Mouse (Mus musculus) hindbrain, embryonic 13.5 days (tissue): Measurements from ENCODE around the gene Zfr. TPM values are rescaled to one million over a fixed set of nuclear protein-coding genes. Genes with fewer than 3 reads are reported as not detected.
"Not testable (repeated sequence)": the region's sequence is repeated elsewhere in the genome, so short reads cannot be mapped to it uniquely, and the experiment has no call there.

Source experiments
- ATAC-seq: fragments of 200-750 bp; cut with Nextera tagmentation; 2 replicates; pipeline ENCODE4 v1.8.0; 2017; ENCODE audit warnings: moderate TSS enrichment; ENCODE audit not compliant: low FRiP score
- H3K27ac ChIP-seq: fragments of 300-500 bp; sonication (generic); 2 replicates; pipeline ENCODE4 v1.5.1; 2015; ENCODE audit warnings: inconsistent platforms, mild to moderate bottlenecking, moderate library complexity
- H3K27me3 ChIP-seq: fragments of 300-500 bp; sonication (generic); 2 replicates; pipeline ENCODE4 v1.6.1; 2015; ENCODE audit warnings: mild to moderate bottlenecking, inconsistent platforms
- H3K36me3 ChIP-seq: fragments of 300-500 bp; sonication (generic); 2 replicates; pipeline ENCODE4 v1.6.1; 2015; ENCODE audit warnings: mild to moderate bottlenecking, inconsistent platforms
- H3K4me1 ChIP-seq: fragments of 300-500 bp; sonication (generic); replicated peaks from 2 replicates; pipeline ENCODE4 v1.6.1; 2015; ENCODE audit warnings: inconsistent platforms
- H3K4me2 ChIP-seq: fragments of 300-500 bp; sonication (generic); 2 replicates; pipeline ENCODE4 v1.6.1; 2015; ENCODE audit warnings: inconsistent platforms, mild to moderate bottlenecking, moderate library complexity
- H3K4me3 ChIP-seq: fragments of 300-500 bp; sonication (generic); 2 replicates; pipeline ENCODE4 v1.5.1; 2015; ENCODE audit warnings: mild to moderate bottlenecking, inconsistent platforms
- H3K9ac ChIP-seq: fragments of 300-500 bp; sonication (generic); 2 replicates; pipeline ENCODE4 v1.6.1; 2015; ENCODE audit warnings: mild to moderate bottlenecking, inconsistent platforms
- H3K9me3 ChIP-seq: fragments of 300-500 bp; sonication (generic); 2 replicates; pipeline ENCODE4 v1.6.1; 2016; ENCODE audit warnings: inconsistent platforms
- WGBS: fragments of 180-500 bp; shearing (Covaris S2); methylation state at CpG from one replicate; pipeline ENCODE4 v1.1.7; 2015; 5-methylcytosine and 5-hydroxymethylcytosine counted together
- polyA plus RNA-seq: library from polyadenylated mRNA; unstranded; fragments of >200 nt; fragmentation: Nextera tagmentation; extraction: Ambion mirVana; gene quantifications from 2 replicates; pipeline ENCODE4 v1.2.1, GENCODE M21; 2015

Gene Zfr
- polyA plus RNA-seq, 1 experiment from 2014 or later, result 147 TPM

GRCm38 (mm10) chr15:12200021-12200420, 82.4 kb downstream of the Zfr start:
- Histone ChIP-seq H3K4me1 (peaks cover 9% of the 10 kb centered on the region), H3K4me2 (no peak overlapping the region), H3K4me3 (no peak overlapping the region), H3K36me3 (no peaks in the 10 kb centered on the region), H3K27me3 (no peaks in the 10 kb centered on the region), H3K27ac (no peak overlapping the region), H3K9me3 (no peaks in the 10 kb centered on the region), H3K9ac (no peak overlapping the region)
- no peak for ATAC-seq
- WGBS, result 92% methylated on average over 7 of the region's 7 CpGs

GRCm38 (mm10) chr15:12201856-12202255, 84.2 kb downstream of the Zfr start:
- H3K9ac ChIP-seq, result no peak overlapping the region
- no peak for ATAC-seq
- H3K36me3 ChIP-seq, result no peaks in the 10 kb centered on the region
- no peak overlapping the region for H3K4me3 ChIP-seq
- H3K4me2 ChIP-seq, result no peak overlapping the region
- H3K4me1 ChIP-seq, result peaks cover 23% of the 10 kb centered on the region
- H3K27ac ChIP-seq, result no peak overlapping the region
- H3K9me3 ChIP-seq, result no peaks in the 10 kb centered on the region
- H3K27me3 ChIP-seq, result no peaks in the 10 kb centered on the region

GRCm38 (mm10) chr15:12202456-12202855, 84.8 kb downstream of the Zfr start:
- Histone ChIP-seq H3K36me3 (no peaks in the 10 kb centered on the region), H3K27me3 (no peaks in the 10 kb centered on the region), H3K4me1 (peaks cover 29% of the 10 kb centered on the region), H3K9ac (no peak overlapping the region), H3K4me3 (no peak overlapping the region), H3K9me3 (no peaks in the 10 kb centered on the region), H3K4me2 (no peak overlapping the region), H3K27ac (no peak overlapping the region)
- ATAC-seq, result no peak
- WGBS, result 85% methylated on average over 3 of the region's 3 CpGs

- not testable (repeated sequence) for H3K27ac ChIP-seq, ATAC-seq, H3K4me2 ChIP-seq, H3K36me3 ChIP-seq, H3K9me3 ChIP-seq, H3K27me3 ChIP-seq, H3K4me3 ChIP-seq, H3K9ac ChIP-seq
- 96% methylated on average over 5 of the region's 5 CpGs for WGBS
- H3K4me1 ChIP-seq, result peaks cover 35% of the 10 kb centered on the region
These were observed 85.4 kb downstream of the Zfr start for GRCm38 (mm10) chr15:12203008-12203407.

- H3K9ac ChIP-seq, result 0 out of 2 replicates have a peak overlapping the region, but pooled peaks have one; percentile 53
- peak overlapping the region; percentile 80 for H3K27ac ChIP-seq
- 40% methylated on average over 10 of the region's 10 CpGs for WGBS
- peak overlapping the region; percentile 96 for H3K4me3 ChIP-seq
- H3K36me3 ChIP-seq, result no peaks in the 10 kb centered on the region
- peak overlapping the region; percentile 73 for H3K4me2 ChIP-seq
- no peaks in the 10 kb centered on the region for H3K27me3 ChIP-seq
- no peak for ATAC-seq
- H3K4me1 ChIP-seq, result peaks cover 40% of the 10 kb centered on the region
- H3K9me3 ChIP-seq, result no peaks in the 10 kb centered on the region
These were observed 86.1 kb downstream of the Zfr start for GRCm38 (mm10) chr15:12203512-12204318.

GRCm38 (mm10) chr15:12204319-12205159, 86.9 kb downstream of the Zfr start, which contains the start of gene Mtmr12:
TSS of gene Mtmr12 (plus strand) at chr15:12205028.
- peak within 1 kb of the TSS; percentile 96 for H3K4me3 ChIP-seq
- H3K9me3 ChIP-seq, result no peaks in the 10 kb centered on the region
- peak within 1 kb of the TSS; percentile 94 for H3K27ac ChIP-seq
- H3K36me3 ChIP-seq, result no peaks in the 10 kb centered on the region
- ATAC-seq, result peak; percentile 98
- H3K9ac ChIP-seq, result peak within 1 kb of the TSS; percentile 97
- peak within 1 kb of the TSS; percentile 73 for H3K4me2 ChIP-seq
- H3K4me1 ChIP-seq, result peaks cover 43% of the 10 kb centered on the region
- no peaks in the 10 kb centered on the region for H3K27me3 ChIP-seq
- WGBS, result under 1% methylated on average over 46 of the region's 58 CpGs

- under 1% methylated on average over 67 of the region's 73 CpGs for WGBS
- peaks cover 43% of the 10 kb centered on the region for H3K4me1 ChIP-seq
These were observed 87.7 kb downstream of the Zfr start for GRCm38 (mm10) chr15:12205160-12205901.

GRCm38 (mm10) chr15:12205902-12206645, 88.4 kb downstream of the Zfr start:
- H3K4me3 ChIP-seq, result peak overlapping the region; percentile 96
- peak overlapping the region; percentile 97 for H3K9ac ChIP-seq
- no peaks in the 10 kb centered on the region for H3K9me3 ChIP-seq
- no peak overlapping the region for H3K27ac ChIP-seq
- peak overlapping the region; percentile 73 for H3K4me2 ChIP-seq
- no peak for ATAC-seq
- H3K4me1 ChIP-seq, result peaks cover 43% of the 10 kb centered on the region
- 41% methylated on average over 14 of the region's 14 CpGs for whole genome bisulfite sequencing
- no peaks in the 10 kb centered on the region for H3K27me3 ChIP-seq
- no peaks in the 10 kb centered on the region for H3K36me3 ChIP-seq

More at GRCm38 (mm10) chr15:12205160-12205901, 87.7 kb downstream of the Zfr start:
- H3K9ac ChIP-seq, result peak overlapping the region; percentile 97
- H3K4me2 ChIP-seq, result peak overlapping the region; percentile 73
- no peaks in the 10 kb centered on the region for H3K36me3 ChIP-seq
- no peaks in the 10 kb centered on the region for H3K27me3 ChIP-seq
- H3K27ac ChIP-seq, result peak overlapping the region; percentile 94
- H3K4me3 ChIP-seq, result peak overlapping the region; percentile 96
- no peaks in the 10 kb centered on the region for H3K9me3 ChIP-seq
- peak; percentile 88 for ATAC-seq

GRCm38 (mm10) chr15:12206646-12207222, 89.1 kb downstream of the Zfr start:
- Histone ChIP-seq H3K9ac (peak overlapping the region; percentile 97), H3K36me3 (no peaks in the 10 kb centered on the region), H3K27me3 (no peaks in the 10 kb centered on the region), H3K27ac (no peak overlapping the region), H3K9me3 (no peaks in the 10 kb centered on the region), H3K4me3 (peak overlapping the region; percentile 4; the same call in 1 of the 2 replicates), H3K4me1 (peaks cover 47% of the 10 kb centered on the region), H3K4me2 (peak overlapping the region; percentile 73)
- 46% methylated on average over 7 of the region's 7 CpGs for WGBS
- no peak for ATAC-seq

- Histone ChIP-seq H3K9me3 (no peaks in the 10 kb centered on the region), H3K27me3 (no peaks in the 10 kb centered on the region), H3K36me3 (no peaks in the 10 kb centered on the region), H3K4me1 (peaks cover 49% of the 10 kb centered on the region), H3K27ac (no peak overlapping the region), H3K4me2 (no peak overlapping the region), H3K4me3 (no peak overlapping the region), H3K9ac (no peak overlapping the region)
- ATAC-seq, result no peak
- 81% methylated on average over 6 of the region's 6 CpGs for WGBS
These were observed 90.0 kb downstream of the Zfr start for GRCm38 (mm10) chr15:12207556-12208090.

- ATAC-seq, result no peak
- Histone ChIP-seq H3K9me3 (no peaks in the 10 kb centered on the region), H3K4me3 (no peak overlapping the region), H3K36me3 (no peaks in the 10 kb centered on the region), H3K9ac (no peak overlapping the region), H3K4me2 (no peak overlapping the region), H3K27ac (no peak overlapping the region), H3K4me1 (peaks cover 49% of the 10 kb centered on the region), H3K27me3 (no peaks in the 10 kb centered on the region)
- WGBS, result 73% methylated on average over 8 of the region's 8 CpGs
These were observed 93.9 kb downstream of the Zfr start for GRCm38 (mm10) chr15:12211577-12211976.
